Mouse (Mus musculus) right cerebral cortex, postnatal 10 days (tissue): ENCODE measurements at regions not wholly inside any gene's neighbourhood (a gene's known extent, or its start where the extent isn't known, plus 50 kb on each side); places are given as distances from the start of the nearest gene placed in this dataset.
"Not testable (repeated sequence)": the region's sequence is repeated elsewhere in the genome, so short reads cannot be mapped to it uniquely, and the experiment has no call there.

Source experiments
- DNase-seq, 2 experiments: peaks; one replicate each; pipeline ENCODE4 v3.0.0; 2021; ENCODE audit warnings: low spot score in 2 of 2

DNA sequence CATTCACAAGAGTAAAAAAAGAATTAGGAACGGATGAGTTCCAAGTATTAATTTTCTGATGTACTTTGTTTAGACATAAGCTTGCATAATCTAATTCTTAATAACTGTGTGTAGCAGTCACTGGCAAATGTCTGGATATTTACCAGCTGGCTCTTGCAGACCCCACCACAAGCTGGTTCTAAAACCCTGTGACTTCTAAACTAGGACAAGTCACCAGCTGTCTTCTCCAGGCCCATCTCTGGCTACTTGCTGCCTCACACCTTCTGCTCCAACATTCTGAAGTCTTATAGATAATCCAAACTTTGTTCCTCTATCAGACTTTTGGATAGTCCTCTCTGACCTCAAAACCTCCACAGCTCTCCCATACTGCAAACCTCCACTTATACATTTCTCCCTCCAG, 189.9 kb upstream of the Rhobtb1 start:
- no peak for DNase-seq

- DNase-seq: no peak
Observed at GRCm38 (mm10) chr10:68963090-68963489, 188.1 kb upstream of the Rhobtb1 start.

DNA sequence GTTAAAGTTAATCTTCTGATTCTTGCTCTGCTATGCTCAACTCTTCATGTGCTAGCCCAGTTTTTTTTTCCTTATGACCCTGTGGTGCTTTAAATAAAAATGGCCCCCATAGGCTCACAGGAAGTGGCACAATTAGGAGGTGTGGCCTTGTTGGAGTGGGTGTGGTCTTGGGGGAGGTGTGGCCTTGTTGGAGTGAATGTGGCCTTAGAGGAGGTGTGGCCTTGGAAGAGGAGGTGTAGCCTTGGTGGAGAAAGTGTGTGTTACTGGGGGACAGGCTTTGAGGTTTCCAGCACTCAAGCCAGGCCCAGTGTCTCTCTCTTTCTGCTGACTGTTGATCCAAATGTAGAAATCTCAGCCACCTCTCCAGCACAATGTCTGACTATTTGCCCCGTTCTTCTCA, 186.0 kb upstream of the Rhobtb1 start:
- no peak for DNase-seq

- no peak for DNase-seq
Observed at GRCm38 (mm10) chr10:68967976-68968968, 183.0 kb upstream of the Rhobtb1 start.

GRCm38 (mm10) chr10:68970521-68970920, 180.7 kb upstream of the Rhobtb1 start:
- no peak for DNase-seq

DNA sequence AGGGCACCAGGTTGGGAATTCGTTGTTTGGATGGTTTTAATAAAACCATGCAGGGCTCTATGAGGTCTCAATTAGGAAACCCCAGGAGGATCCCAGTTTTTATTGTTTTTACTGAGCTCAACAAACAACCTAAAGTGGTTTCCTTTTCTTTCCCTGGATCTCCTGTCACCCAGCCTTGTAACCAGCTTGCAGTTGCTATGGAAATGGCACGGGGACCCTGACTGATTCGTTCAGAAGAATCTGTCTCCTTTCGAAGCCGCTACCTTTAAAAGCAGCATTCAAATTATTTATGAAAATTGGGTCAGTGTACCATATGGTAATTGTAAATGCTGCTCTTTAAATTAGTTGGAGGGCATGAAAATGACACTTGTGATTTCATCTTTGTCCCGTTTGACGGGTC, 176.5 kb upstream of the Rhobtb1 start:
- peak in 1 of 2 experiments; percentile 35 for DNase-seq

DNA sequence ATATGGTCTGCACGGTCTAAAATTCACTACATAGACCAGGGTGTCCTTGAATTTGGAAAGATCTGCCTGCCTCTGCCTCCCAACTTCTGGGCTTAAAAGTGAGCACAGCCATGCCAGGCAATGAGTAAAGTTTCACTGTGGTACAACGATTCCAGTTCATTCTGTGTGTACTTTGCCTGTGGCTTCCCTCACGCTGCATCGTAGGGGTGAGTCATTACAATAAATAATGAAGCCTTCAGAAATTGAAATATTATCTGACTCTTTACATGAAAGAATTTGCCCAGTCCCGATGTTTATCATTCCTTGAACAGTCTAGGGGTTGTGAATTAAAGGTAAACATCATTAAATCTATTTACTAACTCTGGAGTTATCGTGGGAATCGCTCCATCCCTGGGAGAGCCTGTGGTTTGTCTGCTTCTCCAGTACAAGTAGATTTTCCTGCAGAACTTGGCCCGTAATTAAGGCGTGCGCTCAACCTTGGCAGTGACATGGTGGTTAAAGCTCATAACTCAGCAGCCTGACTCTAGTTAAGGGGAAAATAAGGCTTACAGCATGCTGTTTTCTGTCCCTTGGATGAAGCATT, 174.7 kb upstream of the Rhobtb1 start:
- DNase-seq: no peak

GRCm38 (mm10) chr10:68978115-68978514, 173.1 kb upstream of the Rhobtb1 start:
- DNase-seq: no peak

- DNase-seq: no peak
Observed at GRCm38 (mm10) chr10:68979949-68980348, 171.3 kb upstream of the Rhobtb1 start.

DNA sequence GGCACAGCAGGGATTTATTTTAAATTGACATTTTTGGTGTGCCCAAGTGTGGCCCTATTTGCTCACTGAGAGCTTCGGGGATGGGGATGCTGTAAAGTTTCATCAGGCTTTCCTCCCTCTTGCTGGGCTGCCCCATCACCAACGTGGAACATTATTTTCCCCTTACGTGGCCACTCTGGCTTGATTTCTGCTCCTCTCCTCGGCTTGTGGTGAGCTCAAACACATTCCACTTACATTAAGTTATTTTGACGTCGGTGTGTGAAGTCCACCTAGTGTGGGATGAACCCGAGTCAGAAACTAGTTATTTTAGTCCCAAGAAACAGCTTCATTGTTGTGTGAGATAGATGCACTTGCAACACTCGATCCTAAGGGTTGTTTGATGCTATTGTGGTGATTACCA, 168.9 kb upstream of the Rhobtb1 start:
- no peak for DNase-seq

- no peak for DNase-seq
Observed at GRCm38 (mm10) chr10:68990584-68990983, 160.7 kb upstream of the Rhobtb1 start.

DNA sequence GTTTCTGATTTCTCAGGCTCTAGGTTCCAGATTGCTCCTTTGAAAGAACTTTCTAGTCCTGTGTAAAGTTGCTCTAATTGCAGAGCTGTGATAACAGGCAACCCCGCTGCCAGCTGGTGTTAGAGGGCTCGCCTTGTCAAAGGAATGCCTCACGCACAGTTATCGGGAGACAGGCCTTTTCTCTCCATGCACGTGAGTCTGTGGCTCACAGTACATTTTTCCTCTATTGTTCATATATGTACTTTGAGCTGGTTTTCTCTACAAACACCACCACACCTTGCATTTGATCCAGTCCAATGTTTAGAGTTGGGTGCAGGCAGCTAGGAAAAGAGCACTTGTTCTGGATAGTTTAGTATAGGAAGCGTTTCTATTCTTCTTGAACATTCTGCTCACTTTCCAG, 151.6 kb upstream of the Rhobtb1 start:
- no peak for DNase-seq

GRCm38 (mm10) chr10:69001654-69002435, 149.4 kb upstream of the Rhobtb1 start:
- no peak for DNase-seq

GRCm38 (mm10) chr10:69005199-69005872, 145.9 kb upstream of the Rhobtb1 start:
- peak; percentile 89 to 95 for DNase-seq

DNA sequence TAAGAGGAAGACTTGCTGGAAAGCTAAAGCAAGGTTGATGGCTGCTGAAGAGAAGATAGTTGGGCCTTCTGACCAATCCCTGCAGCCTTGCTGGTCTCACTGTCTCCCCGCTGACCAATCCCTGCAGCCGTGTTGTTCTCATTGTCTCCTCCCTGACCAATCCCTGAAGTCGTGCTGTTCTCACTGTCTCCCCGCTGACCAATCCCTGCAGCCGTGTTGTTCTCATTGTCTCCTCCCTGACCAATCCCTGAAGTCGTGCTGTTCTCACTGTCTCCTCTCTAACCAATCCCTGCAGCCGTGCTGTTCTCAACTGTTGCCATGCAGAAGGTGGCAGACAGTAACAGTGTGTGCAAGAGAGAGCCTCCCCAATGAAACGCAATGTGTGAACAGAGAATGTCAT, 142.6 kb upstream of the Rhobtb1 start:
- DNase-seq: not testable (repeated sequence)

GRCm38 (mm10) chr10:69020811-69021743, 130.2 kb upstream of the Rhobtb1 start:
- no peak for DNase-seq

GRCm38 (mm10) chr10:69033410-69033809, 117.8 kb upstream of the Rhobtb1 start:
- no peak for DNase-seq

GRCm38 (mm10) chr10:69034390-69035120, 116.7 kb upstream of the Rhobtb1 start:
- no peak for DNase-seq

DNA sequence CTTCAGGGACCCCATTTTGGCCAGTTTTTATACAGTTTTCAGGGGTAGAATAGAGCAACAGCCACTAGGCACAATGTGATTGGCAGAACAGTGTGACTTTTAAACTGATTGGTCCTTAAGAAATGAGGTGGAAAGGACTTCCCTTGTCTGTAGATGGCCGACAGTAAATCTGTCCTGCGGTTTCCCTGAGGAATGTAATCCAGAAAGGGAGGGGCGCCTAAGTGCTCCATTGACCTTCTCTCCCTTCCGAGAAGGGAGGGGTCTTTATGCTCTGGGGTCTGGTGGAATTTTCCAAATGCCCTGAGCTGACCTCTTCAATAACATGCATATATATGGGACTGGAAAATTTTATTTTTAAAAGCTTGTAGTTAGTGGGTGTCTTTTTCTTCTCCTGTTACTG, 115.7 kb upstream of the Rhobtb1 start:
- DNase-seq: not testable (repeated sequence)

DNA sequence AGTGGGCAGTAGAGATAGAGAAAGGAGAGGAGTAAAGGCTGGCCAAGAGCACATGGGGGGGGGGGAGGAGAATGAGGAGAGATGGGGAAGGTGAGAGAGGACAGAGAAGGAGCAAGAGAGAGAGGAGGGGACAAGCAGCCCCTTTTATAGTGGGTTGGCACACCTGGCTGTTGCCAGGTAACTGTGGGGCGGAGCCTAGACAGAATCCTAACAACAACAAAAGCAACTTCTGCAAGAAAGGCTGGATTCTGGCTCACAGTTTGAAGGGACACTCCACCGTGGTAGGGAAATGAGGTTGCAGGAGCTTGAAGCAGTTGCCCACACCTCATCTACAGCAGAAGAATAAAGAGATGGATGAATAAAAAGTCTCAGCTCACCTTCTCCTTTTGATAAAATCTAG, 115.1 kb upstream of the Rhobtb1 start:
- DNase-seq: no peak
